Mouse (Mus musculus) gastrocnemius, postnatal 36 days (tissue): ENCODE data around the gene Rfc1. TPM values are rescaled to one million over a fixed set of nuclear protein-coding genes. Genes with fewer than 3 reads are reported as not detected.

ENCODE experiments used
- DNase-seq, 2 experiments: peaks; one replicate each; pipeline ENCODE4 v3.0.0; 2022
- intact Hi-C: fragments of 180-260 bp; cut with DNase I; formaldehyde crosslinking; loops from one replicate; pipeline ENCODE4 v1.15.1; 2025
- total RNA-seq, 2 experiments: library from RNA; stranded (reverse); gene quantifications; 2 replicates each; pipeline ENCODE4 v1.2.3; 2021

Rfc1 gene
- total RNA-seq, 2 experiments from 2014 or later, result 17.9 to 21.1 TPM

- intact Hi-C loops, result loop anchor here (10.0 kb wide), 1 partner anchor 333 kb away; no protein-coding TSS in a partner anchor
- no peak for DNase-seq
These were observed 117.9 kb downstream of the Rfc1 start for GRCm38 (mm10) chr5:65217305-65218269.

- DNase-seq, result no peak
- intact Hi-C loops, result loop anchor here (2.0 to 10.0 kb wide), 3 partner anchors 136 to 329 kb away; no protein-coding TSS in a partner anchor
These were observed 122.1 kb downstream of the Rfc1 start for GRCm38 (mm10) chr5:65213321-65213720.

Other genes with a start within 250 kb of the Rfc1 start
- gene Tmem156, start 243.5 kb downstream of the Rfc1 start, total RNA-seq, result not detected
- 1 to 10 TPM; 5.4 to 7.3 TPM for gene Klhl5, start 228.1 kb downstream of the Rfc1 start, total RNA-seq
- gene Wdr19, start 136.0 kb downstream of the Rfc1 start, total RNA-seq, result 1 to 10 TPM; 1.1 to 1.9 TPM
- gene Klb, start 12.6 kb upstream of the Rfc1 start, total RNA-seq, result under 1 TPM; 0.15 to 0.18 TPM
- gene Rpl9, start 55.8 kb upstream of the Rfc1 start, total RNA-seq, result 100 to 1,000 TPM; 421 to 512 TPM
- 10 to 100 TPM; 42.3 to 44.5 TPM for gene Lias, start 55.8 kb upstream of the Rfc1 start, total RNA-seq
- 10 to 100 TPM in 1 of 2 experiments, 1 to 10 TPM in 1; 9.2 to 10.1 TPM for gene Ugdh, start 100.3 kb upstream of the Rfc1 start, total RNA-seq
- not detected for gene Gm43552, start 157.2 kb upstream of the Rfc1 start, total RNA-seq
- 10 to 100 TPM; 29.5 to 32.5 TPM for gene Smim14, start 201.5 kb upstream of the Rfc1 start, total RNA-seq
- 10 to 100 TPM; 55.2 to 58.7 TPM for gene Ube2k, start 201.6 kb upstream of the Rfc1 start, total RNA-seq